7 mouse cellular contexts compared by ENCODE assay signal in genomic region chr1:93445111-93445821, GRCm38 (mm10). TPM values are rescaled to one million over a fixed set of nuclear protein-coding genes. Genes with fewer than 3 reads are reported as not detected.
DNase-seq lines count a peak whose midpoint lies in the region; ATAC-seq and TF ChIP-seq lines count a peak whose summit lies in the region.

No protein-coding gene starts in this region.

- H3K4me3 ChIP-seq in intestine, postnatal 0 days (ENCODE audit: low read depth, low read length) = peak overlapping the region; percentile 72
- H3K4me3 ChIP-seq in midbrain, embryonic 11.5 days (ENCODE audit: low read depth, low read length) = peak overlapping the region; percentile 88

- peak overlapping the region; percentile 94 for H3K9ac ChIP-seq in intestine, postnatal 0 days (ENCODE audit: low read depth, low read length)
- H3K9ac ChIP-seq in midbrain, embryonic 11.5 days (ENCODE audit: low read length) = peak overlapping the region; percentile 75

- H3K4me2 ChIP-seq in intestine, postnatal 0 days (replicated peaks; ENCODE audit: low read depth) = peak overlapping the region; percentile 75
- peak overlapping the region; percentile 94 for H3K4me2 ChIP-seq in midbrain, embryonic 11.5 days

- intact Hi-C loops in left cerebral cortex, postnatal 4 days (cut with DNase I) = no loop called here

- WGBS in intestine, postnatal 0 days = under 1% methylated on average over 64 of the region's 84 CpGs
- under 1% methylated on average over 84 of the region's 84 CpGs for WGBS in midbrain, embryonic 11.5 days

- no peaks in the 10 kb centered on the region for H3K9me3 ChIP-seq in intestine, postnatal 0 days (ENCODE audit: control insufficient read depth)
- no peaks in the 10 kb centered on the region for H3K9me3 ChIP-seq in midbrain, embryonic 11.5 days (ENCODE audit: control insufficient read depth, low read length)

- DNase-seq in adrenal gland, adult 18-20 months (ENCODE audit: low spot score in 2 of 2) = peak; percentile 84 to 85
- DNase-seq in embryo, embryonic 11.5 days (ENCODE audit: low read depth, low spot score) = peak; percentile 62
- DNase-seq in gastrocnemius, postnatal 4 days (ENCODE audit: low spot score in 2 of 2) = peak; percentile 81 to 86
- peak; percentile 61 for DNase-seq in left cerebral cortex, postnatal 4 days
- DNase-seq in midbrain, embryonic 11.5 days (ENCODE audit: low spot score, missing footprints) = peak; percentile 97
- peak; percentile 64 for DNase-seq in right cerebral cortex, postnatal 4 days

- no peaks in the 10 kb centered on the region for H3K27me3 ChIP-seq in intestine, postnatal 0 days (replicated peaks; ENCODE audit: control insufficient read depth, insufficient read depth, low read length)
- no peaks in the 10 kb centered on the region for H3K27me3 ChIP-seq in midbrain, embryonic 11.5 days (ENCODE audit: control insufficient read depth, insufficient read depth, low read length)

- H3K36me3 ChIP-seq in intestine, postnatal 0 days (ENCODE audit: control insufficient read depth, insufficient read depth) = peaks cover 11% of the 10 kb centered on the region
- H3K36me3 ChIP-seq in midbrain, embryonic 11.5 days (ENCODE audit: control insufficient read depth, insufficient read depth, low read length) = no peaks in the 10 kb centered on the region

- peak overlapping the region; percentile 97 for H3K27ac ChIP-seq in intestine, postnatal 0 days (ENCODE audit: low read depth, low read length)
- peak overlapping the region; percentile 47; the same call in 1 of the 2 replicates for H3K27ac ChIP-seq in midbrain, embryonic 11.5 days (ENCODE audit: low read depth, low read length)

- peak; percentile 87 for ATAC-seq in intestine, postnatal 0 days
- peak; percentile 93 for ATAC-seq in midbrain, embryonic 11.5 days (ENCODE audit: low FRiP score)

- peaks cover 11% of the 10 kb centered on the region for H3K4me1 ChIP-seq in intestine, postnatal 0 days (replicated peaks; ENCODE audit: control insufficient read depth, insufficient read depth, low read length)
- H3K4me1 ChIP-seq in midbrain, embryonic 11.5 days (ENCODE audit: control insufficient read depth, insufficient read depth, low read length) = peaks cover 9% of the 10 kb centered on the region

- no peak for TF ChIP-seq CTCF in intestine, postnatal 0 days (IDR thresholded peaks at IDR 0.05; ENCODE audit: low read depth)

RNA-seq across cellular contexts. Expression of gene Hdlbp, which starts 33.3 kb away (rescaled TPM):
- total RNA-seq in adrenal gland, adult 18-20 months (2021) = 100 to 1,000 TPM; 316 to 376 TPM
- total RNA-seq in gastrocnemius, postnatal 4 days (2021) = 100 to 1,000 TPM; 255 to 263 TPM
- 170 and 175 TPM in 2 replicates for polyA plus RNA-seq in intestine, postnatal 0 days (2015; fragmentation: Nextera tagmentation; extraction: Ambion mirVana)
- 100 to 1,000 TPM; 123 to 124 TPM for total RNA-seq in left cerebral cortex, postnatal 4 days (2021)
- polyA plus RNA-seq in midbrain, embryonic 11.5 days (2014; fragmentation: Nextera tagmentation; extraction: Ambion mirVana) = 84.4 and 88.2 TPM in 2 replicates

Comparison
In these comparisons a context has a peak if more than half of its experiments do, and no peak if none do; other contexts are left out.
1. Peak in every context shown above with its lines: DNase-seq, ATAC-seq, H3K4me3 ChIP-seq and H3K27ac ChIP-seq.